Mouse (Mus musculus) hindbrain, embryonic 10.5 days (tissue): Measurements from ENCODE around the gene Mrs2. TPM values are rescaled to one million over a fixed set of nuclear protein-coding genes. Genes with fewer than 3 reads are reported as not detected.

Experiments
- DNase-seq: peaks from one replicate; pipeline ENCODE4 v3.0.0-alpha.2; 2017; ENCODE audit warnings: low spot score
- H3K27ac ChIP-seq: fragments of 300-500 bp; sonication (generic); 2 replicates; pipeline ENCODE4 v1.5.1; 2016; ENCODE audit warnings: mild to moderate bottlenecking, moderate library complexity
- H3K27me3 ChIP-seq: fragments of 300-500 bp; sonication (generic); 2 replicates; pipeline ENCODE4 v1.6.1; 2016; ENCODE audit warnings: mild to moderate bottlenecking; ENCODE audit not compliant: poor library complexity, insufficient read depth, severe bottlenecking
- H3K36me3 ChIP-seq: fragments of 300-500 bp; sonication (generic); 2 replicates; pipeline ENCODE4 v1.6.1; 2016; ENCODE audit warnings: mild to moderate bottlenecking, moderate library complexity
- H3K4me1 ChIP-seq: fragments of 300-500 bp; sonication (generic); replicated peaks from 2 replicates; pipeline ENCODE4 v1.6.1; 2016; ENCODE audit warnings: mild to moderate bottlenecking
- H3K4me3 ChIP-seq: fragments of 300-500 bp; sonication (generic); 2 replicates; pipeline ENCODE4 v1.5.1; 2016; ENCODE audit warnings: mild to moderate bottlenecking, moderate library complexity
- H3K9me3 ChIP-seq: fragments of 300-500 bp; sonication (generic); 2 replicates; pipeline ENCODE4 v1.6.1; 2016; ENCODE audit warnings: mild to moderate bottlenecking, moderate library complexity
- WGBS: fragments of 180-500 bp; shearing (Covaris S2); methylation state at CpG from one replicate; pipeline ENCODE4 v1.1.7; 2016; 5-methylcytosine and 5-hydroxymethylcytosine counted together
- polyA plus RNA-seq: library from polyadenylated mRNA; unstranded; fragments of >200 nt; fragmentation: Nextera tagmentation; extraction: Ambion mirVana; gene quantifications from 2 replicates; pipeline ENCODE4 v1.2.1, GENCODE M21; 2016

Mrs2 gene
- polyA plus RNA-seq, 1 experiment from 2014 or later: 16.0 TPM

DNA sequence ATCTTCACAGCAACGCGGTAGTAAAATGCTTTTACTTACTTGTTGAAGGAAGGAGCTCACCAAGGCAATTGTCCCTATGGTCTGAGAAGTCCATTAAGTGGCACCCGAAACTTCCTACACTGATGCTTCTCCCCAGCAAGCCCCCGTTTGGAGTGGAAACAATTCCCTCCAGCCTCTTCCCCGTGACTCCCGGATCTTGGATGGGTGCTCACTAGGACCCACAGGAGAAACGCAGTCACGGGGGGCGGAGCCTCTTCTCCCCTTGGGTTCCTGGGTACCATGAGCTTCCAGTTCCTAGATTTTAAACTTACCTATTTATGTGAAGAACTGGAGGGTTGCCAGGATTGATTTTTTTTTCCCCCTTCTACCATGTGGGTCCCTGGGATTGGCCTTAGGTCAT, 80.7 kb downstream of the Mrs2 start:
- no peak for DNase-seq
- WGBS: 81% methylated on average over 9 of the region's 9 CpGs
- Histone ChIP-seq H3K4me3 (no peak overlapping the region), H3K27ac (no peak overlapping the region), H3K36me3 (peaks cover 5% of the 10 kb centered on the region; the same call in 1 of the 2 replicates), H3K4me1 (peaks cover 31% of the 10 kb centered on the region), H3K9me3 (no peaks in the 10 kb centered on the region), H3K27me3 (peaks cover 6% of the 10 kb centered on the region; the same call in 1 of the 2 replicates)

DNA sequence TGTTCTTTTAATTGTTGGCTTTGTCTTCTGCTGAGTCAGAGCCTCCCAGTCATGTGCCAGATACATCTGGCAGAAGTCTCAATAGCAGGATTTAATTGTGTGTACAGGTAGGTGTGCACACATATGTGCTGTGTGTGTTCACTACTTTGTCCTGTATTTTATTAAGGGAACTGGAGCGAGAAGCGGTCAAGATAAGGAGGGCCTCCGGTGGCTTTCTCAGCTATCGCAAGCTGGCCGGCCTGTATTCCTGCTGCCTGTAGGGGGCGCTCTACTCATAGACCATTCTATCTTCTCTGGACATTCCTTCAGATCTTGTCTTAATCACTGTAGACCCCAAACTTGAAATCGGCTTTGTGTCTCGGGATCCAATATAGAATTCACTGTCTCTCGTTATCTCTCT, 81.5 kb downstream of the Mrs2 start:
- 30% methylated on average over 9 of the region's 9 CpGs for WGBS
- DNase-seq: peak; percentile 69

DNA sequence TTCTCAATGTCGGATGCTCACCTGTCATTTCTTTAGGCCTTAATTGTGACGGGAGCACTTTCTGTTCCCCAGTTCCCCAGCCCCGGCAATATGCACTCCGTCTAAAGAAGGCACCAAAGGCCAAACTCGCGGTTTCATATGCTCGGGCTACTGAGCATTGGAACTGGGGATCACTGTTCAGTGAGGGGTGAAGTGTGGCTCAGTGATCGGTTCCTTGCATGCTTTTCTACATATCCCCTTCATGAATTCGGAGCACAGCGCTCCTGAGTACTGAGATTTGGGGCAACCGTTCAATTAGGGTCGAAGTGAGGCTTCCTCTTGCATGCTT, 82.4 kb downstream of the Mrs2 start:
- no peak for DNase-seq
- peaks cover 8% of the 10 kb centered on the region; the same call in 1 of the 2 replicates for H3K36me3 ChIP-seq
- WGBS: 22% methylated on average over 12 of the region's 12 CpGs
- H3K4me3 ChIP-seq: peak overlapping the region; percentile 63
- H3K9me3 ChIP-seq: no peaks in the 10 kb centered on the region
- H3K27ac ChIP-seq: peak overlapping the region; percentile 91
- H3K4me1 ChIP-seq: peaks cover 30% of the 10 kb centered on the region
- peaks cover 6% of the 10 kb centered on the region; the same call in 1 of the 2 replicates for H3K27me3 ChIP-seq

More for the DNA sequence above, 81.5 kb downstream of the Mrs2 start:
- Histone ChIP-seq H3K4me1 (peaks cover 31% of the 10 kb centered on the region), H3K9me3 (no peaks in the 10 kb centered on the region), H3K36me3 (peaks cover 8% of the 10 kb centered on the region; the same call in 1 of the 2 replicates), H3K27me3 (peaks cover 6% of the 10 kb centered on the region; the same call in 1 of the 2 replicates), H3K4me3 (no peak overlapping the region), H3K27ac (no peak overlapping the region)

Other genes starting within 250 kb of the Mrs2 start
- 10.4 and 10.9 TPM in 2 replicates for gene BC005537, start 218.7 kb downstream of the Mrs2 start, polyA plus RNA-seq
- 56.5 and 62.3 TPM in 2 replicates for gene Acot13, start 188.8 kb downstream of the Mrs2 start, polyA plus RNA-seq
- 64.4 and 74.7 TPM in 2 replicates for gene Tdp2, start 188.7 kb downstream of the Mrs2 start, polyA plus RNA-seq
- gene D130043K22Rik, start 175.2 kb downstream of the Mrs2 start, polyA plus RNA-seq: 0.60 and 0.78 TPM in 2 replicates
- gene Aldh5a1, start 82.7 kb downstream of the Mrs2 start, polyA plus RNA-seq: 7.0 and 7.3 TPM in 2 replicates
- gene Gpld1, start 77.2 kb downstream of the Mrs2 start, polyA plus RNA-seq: 0.50 and 0.51 TPM in 2 replicates
- 3.4 and 3.8 TPM in 2 replicates for gene Dcdc2a, start 35.6 kb upstream of the Mrs2 start, polyA plus RNA-seq